Mouse (Mus musculus) granulocyte monocyte progenitor cell, adult 5-6 weeks (primary cell): ENCODE measurements around the gene Doxl2. TPM values are rescaled to one million over a fixed set of nuclear protein-coding genes. Genes with fewer than 3 reads are reported as not detected.

Experiments used
- ATAC-seq: replicated peaks from 2 replicates; pipeline ENCODE4 v1.8.0; 2016; ENCODE audit warnings: mild to moderate bottlenecking, moderate TSS enrichment, inconsistent platforms; ENCODE audit not compliant: poor library complexity, severe bottlenecking
- total RNA-seq, 2 experiments: library from RNA; stranded (forward) in 1 of 2; stranded (reverse) in 1 of 2; fragments of 200-712, 200-1000 nt in 1 of 2; fragments of >200 nt in 1 of 2; fragmentation: Nextera tagmentation in 1 of 2; gene quantifications; 2 replicates each; pipeline ENCODE4 v1.2.3; 2014 to 2017

The Doxl2 gene
- total RNA-seq, 2 experiments from 2014 or later = not detected

DNA sequence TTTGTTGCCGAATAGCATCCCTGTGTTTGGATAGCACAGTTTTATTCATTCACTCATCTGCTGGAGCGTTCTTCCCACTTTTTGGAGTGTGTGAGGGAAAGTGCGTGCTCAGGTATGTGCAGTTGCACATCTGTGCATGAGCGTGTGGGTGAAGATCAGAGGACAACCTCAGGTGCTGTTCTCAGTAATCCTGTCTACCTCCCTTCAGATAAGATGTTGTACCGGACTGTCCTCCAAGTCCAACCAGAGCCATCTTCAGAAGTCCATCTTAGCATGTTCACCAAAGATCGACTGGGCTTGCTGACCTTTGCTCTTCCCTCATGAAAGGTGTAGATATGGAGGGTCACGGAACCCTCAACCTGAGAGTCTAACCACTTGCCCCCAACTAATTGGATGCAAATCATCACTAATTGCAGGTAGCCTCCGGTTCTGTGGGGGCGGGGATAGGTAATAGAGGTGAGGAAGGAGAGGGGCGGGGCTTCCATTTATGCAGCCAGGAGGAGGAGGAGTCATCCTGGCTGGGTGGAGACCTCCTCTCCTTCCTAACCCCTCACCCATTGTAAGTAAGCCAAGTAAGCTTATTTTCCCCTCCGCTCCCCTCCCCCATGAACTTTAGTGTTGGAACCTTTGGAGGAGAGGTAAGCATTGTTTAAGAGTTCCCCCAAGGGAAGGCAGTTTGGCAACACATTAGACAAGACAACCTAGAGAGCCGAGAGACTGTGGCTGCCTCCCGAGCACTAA, 33.8 kb downstream of the Doxl2 start:
- ATAC-seq = no peak

- ATAC-seq = no peak
Observed at GRCm38 (mm10) chr6:49009161-49009555, 34.4 kb downstream of the Doxl2 start.

GRCm38 (mm10) chr6:49009665-49010064, 34.9 kb downstream of the Doxl2 start:
- no peak for ATAC-seq

DNA sequence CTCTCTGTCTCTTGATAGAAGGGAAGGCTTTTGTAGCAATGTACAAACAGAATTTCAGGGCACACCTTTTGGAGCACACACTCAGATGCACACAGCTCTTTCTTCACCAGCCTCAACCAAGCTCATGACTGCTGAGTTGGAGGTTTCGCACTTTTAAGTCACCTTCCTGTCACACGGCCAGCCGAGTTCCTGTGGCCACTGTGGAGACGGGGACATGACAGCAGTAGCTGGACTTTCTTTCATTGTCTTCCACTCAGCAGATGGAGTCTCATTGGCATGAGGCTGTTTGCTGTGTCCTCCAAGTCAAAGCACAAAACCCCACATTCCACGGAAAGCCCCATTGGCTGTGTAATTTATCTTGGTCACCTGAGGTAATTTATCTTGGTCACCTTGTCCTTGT, 36.4 kb downstream of the Doxl2 start:
- no peak for ATAC-seq

DNA sequence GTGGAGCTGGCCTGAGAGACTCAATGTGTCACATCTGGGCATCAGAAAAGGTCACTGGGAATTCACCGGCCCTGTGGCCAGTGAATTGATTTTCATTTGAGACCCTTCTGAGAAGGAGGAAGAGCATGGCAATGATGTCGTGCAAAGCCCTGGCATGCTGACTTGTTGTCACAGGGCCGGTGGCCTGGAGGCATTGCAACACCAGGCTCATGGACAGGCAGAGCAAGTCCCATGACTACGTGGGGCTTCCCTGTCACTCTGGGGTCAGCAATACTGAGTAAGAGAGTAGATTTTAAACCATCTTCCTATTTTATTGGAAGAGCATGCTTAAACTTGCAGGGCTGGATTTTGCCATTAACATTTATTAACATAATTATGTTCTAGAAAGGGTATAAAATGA, 38.3 kb downstream of the Doxl2 start:
- ATAC-seq = peak; percentile 89

- ATAC-seq = no peak
Observed at GRCm38 (mm10) chr6:49013458-49013857, 38.7 kb downstream of the Doxl2 start.

DNA sequence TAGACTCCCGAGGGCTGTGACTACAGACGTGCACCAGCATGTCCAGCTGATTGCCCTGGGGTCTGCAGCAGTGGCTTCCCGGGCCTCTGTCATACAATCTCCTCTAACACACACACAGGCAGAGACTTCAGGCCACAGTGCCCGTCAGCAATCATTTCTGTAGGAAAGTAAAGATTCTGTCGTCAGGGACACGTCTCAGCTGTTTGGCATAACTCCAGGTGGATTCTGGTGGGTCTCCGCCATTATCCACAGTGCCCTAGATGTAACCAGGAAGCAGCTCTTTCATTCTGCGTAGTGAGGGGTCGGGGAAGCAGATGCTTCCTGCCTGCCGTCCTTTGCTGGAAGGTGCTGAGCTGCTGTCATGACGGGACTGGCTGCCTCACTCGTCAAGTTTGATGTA, 42.4 kb downstream of the Doxl2 start:
- peak; percentile 80 for ATAC-seq

DNA sequence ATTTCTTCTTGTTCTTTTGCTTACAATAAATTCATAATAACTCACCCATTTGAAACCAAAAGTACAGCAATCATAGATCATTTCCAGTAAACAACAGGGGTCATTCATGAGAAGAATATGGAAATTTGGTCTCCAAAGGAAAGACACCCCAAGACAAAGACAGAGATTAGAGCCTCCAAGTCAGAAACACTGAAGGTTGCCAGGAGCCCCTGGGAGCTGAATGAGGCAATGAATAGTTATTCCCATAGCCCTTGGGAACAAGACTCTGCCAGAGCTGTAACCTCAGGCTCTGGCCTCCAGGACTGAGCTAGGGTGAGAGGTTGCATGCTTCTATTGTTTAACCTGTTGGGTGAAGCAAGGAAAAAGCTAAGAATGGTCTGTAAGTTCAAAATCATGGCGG, 44.6 kb downstream of the Doxl2 start:
- ATAC-seq = no peak

GRCm38 (mm10) chr6:49021141-49022012, 46.6 kb downstream of the Doxl2 start:
- ATAC-seq = peak; percentile 83

DNA sequence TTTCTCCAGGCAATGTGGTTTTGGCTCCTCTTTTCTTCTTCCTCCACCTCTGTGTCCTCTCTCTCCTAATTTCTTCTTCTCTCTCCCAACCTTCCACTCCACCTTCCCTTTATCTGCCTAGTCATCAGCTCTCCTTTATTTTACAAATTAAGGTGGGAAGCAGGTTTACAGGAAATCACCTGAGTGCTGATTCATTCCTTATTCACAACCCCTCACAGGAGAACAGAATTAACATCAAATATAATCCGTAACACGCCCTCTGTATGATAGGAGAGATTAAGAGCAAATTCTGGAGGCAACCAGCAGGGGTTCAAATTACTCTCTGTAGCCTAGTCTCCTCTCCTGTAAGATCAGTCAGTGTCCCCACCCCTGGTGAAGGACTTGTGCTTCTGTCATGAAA, 47.6 kb downstream of the Doxl2 start:
- ATAC-seq = no peak

DNA sequence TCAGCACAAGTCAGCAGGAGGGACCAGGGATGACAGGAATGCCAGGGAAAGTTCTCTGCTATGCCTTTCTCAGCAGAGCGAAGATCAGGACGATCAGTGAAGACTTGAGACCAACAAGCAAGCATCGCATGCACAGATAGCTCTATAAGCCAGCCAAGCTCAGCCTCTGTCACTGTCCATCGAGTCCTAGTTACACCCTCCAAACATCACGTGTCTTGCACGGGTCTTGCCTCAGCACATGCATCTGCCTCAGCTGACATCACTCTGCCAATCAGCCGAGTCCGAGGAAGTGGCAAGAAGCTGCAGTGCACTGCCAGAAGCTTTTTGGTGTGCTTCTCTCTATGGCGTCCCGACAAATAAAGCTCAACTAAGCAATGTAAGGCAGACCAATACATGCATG, 48.6 kb downstream of the Doxl2 start:
- no peak for ATAC-seq

DNA sequence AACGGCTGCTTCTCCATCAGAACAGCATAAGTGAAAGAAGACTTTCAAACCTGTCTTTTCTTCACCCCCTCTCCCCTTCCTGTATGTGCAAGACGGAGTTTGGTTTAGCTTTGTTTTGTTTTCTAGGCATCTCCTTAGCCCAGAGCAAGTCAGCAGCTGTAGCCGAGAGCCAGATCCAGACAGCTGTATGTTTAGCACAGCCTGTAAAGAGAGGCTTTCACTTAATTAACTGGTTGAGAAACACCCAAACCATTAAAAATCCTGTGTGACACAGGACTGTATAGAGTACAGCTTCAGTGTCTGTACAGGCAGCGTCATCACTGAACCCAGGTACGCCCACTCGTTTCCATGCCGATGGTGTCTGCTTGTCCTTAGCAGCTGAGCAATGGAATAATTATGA, 50.5 kb downstream of the Doxl2 start:
- ATAC-seq = no peak

- peak; percentile 68 for ATAC-seq
Observed at GRCm38 (mm10) chr6:49026496-49026895, 51.7 kb downstream of the Doxl2 start.

GRCm38 (mm10) chr6:49028019-49028418, 53.3 kb downstream of the Doxl2 start:
- 0 out of 2 replicates have a peak, but pooled peaks have one; percentile 7 for ATAC-seq

Other genes starting within 250 kb of the Doxl2 start
- 0.43 and 3.1 TPM in 2 replicates for gene Gimap1, start 235.9 kb upstream of the Doxl2 start, total RNA-seq (2014; fragmentation: Nextera tagmentation)
- 0.93 and 2.0 TPM in 2 replicates for gene Gimap1, start 235.9 kb upstream of the Doxl2 start, total RNA-seq (2017)
- 0.75 TPM in 1 of 2 replicates, not detected in the other for gene Gimap5, start 228.8 kb upstream of the Doxl2 start, total RNA-seq (2014; fragmentation: Nextera tagmentation)
- gene Gimap5, start 228.8 kb upstream of the Doxl2 start, total RNA-seq (2017) = 0.09 TPM in 1 of 2 replicates, not detected in the other
- gene Gimap3, start 204.1 kb upstream of the Doxl2 start, total RNA-seq (2014; fragmentation: Nextera tagmentation) = not detected in 2 replicates
- gene Gimap3, start 204.1 kb upstream of the Doxl2 start, total RNA-seq (2017) = 0.34 TPM in 1 of 2 replicates, not detected in the other
- gene Tmem176a, start 134.0 kb upstream of the Doxl2 start, total RNA-seq (2014; fragmentation: Nextera tagmentation) = 36.2 and 69.4 TPM in 2 replicates
- 18.9 and 45.3 TPM in 2 replicates for gene Tmem176a, start 134.0 kb upstream of the Doxl2 start, total RNA-seq (2017)
- 127 TPM in 2 replicates for gene Tmem176b, start 133.5 kb upstream of the Doxl2 start, total RNA-seq (2014; fragmentation: Nextera tagmentation)
- 88.4 and 105 TPM in 2 replicates for gene Tmem176b, start 133.5 kb upstream of the Doxl2 start, total RNA-seq (2017)
- 0.41 and 1.8 TPM in 2 replicates for gene Aoc1, start 102.1 kb upstream of the Doxl2 start, total RNA-seq (2014; fragmentation: Nextera tagmentation)
- 0.69 TPM in 1 of 2 replicates, not detected in the other for gene Aoc1, start 102.1 kb upstream of the Doxl2 start, total RNA-seq (2017)
- gene 1600015I10Rik, start 45.1 kb upstream of the Doxl2 start, total RNA-seq (2014; fragmentation: Nextera tagmentation) = not detected in 2 replicates
- not detected in 2 replicates for gene 1600015I10Rik, start 45.1 kb upstream of the Doxl2 start, total RNA-seq (2017)
- gene Svs1, start 11.9 kb downstream of the Doxl2 start, total RNA-seq (2014; fragmentation: Nextera tagmentation) = not detected in 2 replicates
- not detected in 2 replicates for gene Svs1, start 11.9 kb downstream of the Doxl2 start, total RNA-seq (2017)
- 2.5 TPM in 1 of 2 replicates, not detected in the other for gene Gpnmb, start 61.6 kb downstream of the Doxl2 start, total RNA-seq (2014; fragmentation: Nextera tagmentation)
- 0.26 TPM in 1 of 2 replicates, not detected in the other for gene Gpnmb, start 61.6 kb downstream of the Doxl2 start, total RNA-seq (2017)
- 30.3 and 42.4 TPM in 2 replicates for gene Malsu1, start 98.8 kb downstream of the Doxl2 start, total RNA-seq (2014; fragmentation: Nextera tagmentation)
- gene Malsu1, start 98.8 kb downstream of the Doxl2 start, total RNA-seq (2017) = 14.2 and 23.8 TPM in 2 replicates
- 0.26 TPM in 1 of 2 replicates, not detected in the other for gene Igf2bp3, start 240.0 kb downstream of the Doxl2 start, total RNA-seq (2014; fragmentation: Nextera tagmentation)
- under 0.01 and 0.09 TPM in 2 replicates for gene Igf2bp3, start 240.0 kb downstream of the Doxl2 start, total RNA-seq (2017)